Mouse (Mus musculus): ENCODE data around the gene Naalad2. TPM values are rescaled to one million over a fixed set of nuclear protein-coding genes. Genes with fewer than 3 reads are reported as not detected.
"Not testable (repeated sequence)": the region's sequence is repeated elsewhere in the genome, so short reads cannot be mapped to it uniquely, and the experiment has no call there.

Gene Naalad2
- total and polyA plus RNA-seq, 3 experiments, result 0.13 to 2.4 (median 2.2) TPM

GRCm38 (mm10) chr9:18278693-18279092 lies 124.1 kb downstream of the Naalad2 start:
- TF ChIP-seq CTCF (conservative IDR thresholded peaks at IDR 0.05 in 1 of 2, IDR thresholded peaks at IDR 0.05 in 1 of 2; ENCODE audit: low read depth in 2 of 2, low read length in 2 of 2), result peak; percentile 20 to 47; a peak in 3 of 4 replicates
- peak; percentile 4 for TF ChIP-seq RAD21 (IDR thresholded peaks at IDR 0.05; ENCODE audit: low read depth, low read length)
- H3K4me2 ChIP-seq (ENCODE audit: insufficient read depth, low read depth, poor library complexity, severe bottlenecking); H3K4me1 ChIP-seq (ENCODE audit: control insufficient read depth in 1 of 2, insufficient read depth in 2 of 2); H3K79me2 ChIP-seq (replicated peaks; ENCODE audit: control insufficient read depth, extremely low read depth, insufficient read depth, poor library complexity, severe bottlenecking); H3K4me3 ChIP-seq (replicated peaks in 1 of 3; ENCODE audit: low read depth in 2 of 3, low read length in 2 of 3, poor library complexity in 1 of 3); in situ Hi-C loops (cut with MboI; ENCODE audit: low pct_ligation_motif_present, low pct_unique_long_range_greater_than_20kb, low sequenced_read_pairs); H3K9ac ChIP-seq (ENCODE audit: insufficient read depth, low read depth); dilution Hi-C loops (cut with MboI; ENCODE audit: extremely low pct_ligation_motif_present, extremely low pct_unique_long_range_greater_than_20kb, low sequenced_read_pairs); H3K36me3 ChIP-seq (replicated peaks in 1 of 2; ENCODE audit: control insufficient read depth in 1 of 2, insufficient read depth in 1 of 2, low read length in 1 of 2); H3K27me3 ChIP-seq (replicated peaks); H3K27ac ChIP-seq (ENCODE audit: insufficient read depth, low read depth); DNase-seq (ENCODE audit: extremely low read depth); H3K9me3 ChIP-seq (replicated peaks; ENCODE audit: low read length): not testable (repeated sequence)

GRCm38 (mm10) chr9:18277497-18277896 lies 125.3 kb downstream of the Naalad2 start:
- in situ Hi-C loops (cut with MboI; ENCODE audit: low pct_ligation_motif_present, low pct_unique_long_range_greater_than_20kb, low sequenced_read_pairs), result no loop called here
- Histone ChIP-seq H3K4me2 (ENCODE audit: insufficient read depth, low read depth, poor library complexity, severe bottlenecking) (no peak overlapping the region), H3K27me3 (replicated peaks) (no peaks in the 10 kb centered on the region), H3K4me1 (ENCODE audit: control insufficient read depth in 1 of 2, insufficient read depth in 2 of 2) (peaks cover under 1 to 6% of the 10 kb centered on the region in 2 experiments; a peak in 2 of 4 replicates), H3K36me3 (replicated peaks in 1 of 2; ENCODE audit: control insufficient read depth in 1 of 2, insufficient read depth in 1 of 2, low read length in 1 of 2) (no peaks in the 10 kb centered on the region), H3K9ac (ENCODE audit: insufficient read depth, low read depth) (no peak overlapping the region), H3K4me3 (replicated peaks in 1 of 3; ENCODE audit: low read depth in 2 of 3, low read length in 2 of 3, poor library complexity in 1 of 3) (no peak overlapping the region), H3K27ac (ENCODE audit: insufficient read depth, low read depth) (no peak overlapping the region), H3K9me3 (replicated peaks; ENCODE audit: low read length) (no peaks in the 10 kb centered on the region), H3K79me2 (replicated peaks; ENCODE audit: control insufficient read depth, extremely low read depth, insufficient read depth, poor library complexity, severe bottlenecking) (no peaks in the 10 kb centered on the region)
- dilution Hi-C loops (cut with MboI; ENCODE audit: extremely low pct_ligation_motif_present, extremely low pct_unique_long_range_greater_than_20kb, low sequenced_read_pairs), result no loop called here
- peak; percentile 48 for DNase-seq (ENCODE audit: extremely low read depth)
- TF ChIP-seq ELF1 (IDR thresholded peaks at IDR 0.05; ENCODE audit: low read depth, low read length), result no peak
- no peak for TF ChIP-seq ZMIZ1 (IDR thresholded peaks at IDR 0.05; ENCODE audit: low read depth, low read length)
- TF ChIP-seq RAD21 (IDR thresholded peaks at IDR 0.05; ENCODE audit: low read depth, low read length), result peak; percentile 88
- no peak for TF ChIP-seq POLR2A (IDR thresholded peaks at IDR 0.05; ENCODE audit: low read depth, low read length)
- TF ChIP-seq SIN3A (IDR thresholded peaks at IDR 0.05; ENCODE audit: low read length), result no peak
- no peak for TF ChIP-seq MAFK (IDR thresholded peaks at IDR 0.05; ENCODE audit: insufficient replicate concordance, low read length)
- TF ChIP-seq RCOR1 (conservative IDR thresholded peaks at IDR 0.05; ENCODE audit: low read depth, low read length), result no peak
- no peak for TF ChIP-seq POLR2AphosphoS2 (IDR thresholded peaks at IDR 0.05; ENCODE audit: low read depth, low read length)
- TF ChIP-seq SMC3 (IDR thresholded peaks at IDR 0.05; ENCODE audit: low read depth, low read length), result peak; percentile 51
- TF ChIP-seq CTCF (conservative IDR thresholded peaks at IDR 0.05 in 1 of 2, IDR thresholded peaks at IDR 0.05 in 1 of 2; ENCODE audit: low read depth in 2 of 2, low read length in 2 of 2), result peak in 1 of 2 experiments; percentile 67; a peak in 2 of 4 replicates
- TF ChIP-seq BHLHE40 (IDR thresholded peaks at IDR 0.05; ENCODE audit: low read depth, low read length), result no peak
- no peak for TF ChIP-seq IRF4 (IDR thresholded peaks at IDR 0.05; ENCODE audit: low read depth, low read length)
- TF ChIP-seq E2F4 (IDR thresholded peaks at IDR 0.05; ENCODE audit: insufficient replicate concordance, low read depth, low read length), result no peak
- TF ChIP-seq MAX (IDR thresholded peaks at IDR 0.05; ENCODE audit: low read length), result no peak

- H3K4me1 ChIP-seq (ENCODE audit: control insufficient read depth in 1 of 2, insufficient read depth in 2 of 2), result no peaks in the 10 kb centered on the region
- no peak overlapping the region for H3K4me2 ChIP-seq (ENCODE audit: insufficient read depth, low read depth, poor library complexity, severe bottlenecking)
- no peaks in the 10 kb centered on the region for H3K36me3 ChIP-seq (replicated peaks in 1 of 2; ENCODE audit: control insufficient read depth in 1 of 2, insufficient read depth in 1 of 2, low read length in 1 of 2)
- dilution Hi-C loops (cut with MboI; ENCODE audit: extremely low pct_ligation_motif_present, extremely low pct_unique_long_range_greater_than_20kb, low sequenced_read_pairs), result no loop called here
- no peak for DNase-seq (ENCODE audit: extremely low read depth)
- TF ChIP-seq SIN3A (IDR thresholded peaks at IDR 0.05; ENCODE audit: low read length), result no peak
- TF ChIP-seq POLR2AphosphoS2 (IDR thresholded peaks at IDR 0.05; ENCODE audit: low read depth, low read length), result no peak
- no peak for TF ChIP-seq ETS1 (conservative IDR thresholded peaks at IDR 0.05; ENCODE audit: low read depth, low read length)
- TF ChIP-seq ZKSCAN1 (IDR thresholded peaks at IDR 0.05; ENCODE audit: borderline replicate concordance, low read depth, low read length), result no peak
- no peak for TF ChIP-seq EP300 (IDR thresholded peaks at IDR 0.05; ENCODE audit: low read length)
- no peak for TF ChIP-seq TBP (conservative IDR thresholded peaks at IDR 0.05; ENCODE audit: low read depth, low read length)
- no peak for TF ChIP-seq NRF1 (IDR thresholded peaks at IDR 0.05; ENCODE audit: low read depth, low read length)
- no peak overlapping the region for H3K4me3 ChIP-seq (replicated peaks in 1 of 3; ENCODE audit: low read depth in 2 of 3, low read length in 2 of 3, poor library complexity in 1 of 3)
- no peak overlapping the region for H3K27ac ChIP-seq (ENCODE audit: insufficient read depth, low read depth)
- no peak overlapping the region for H3K9ac ChIP-seq (ENCODE audit: insufficient read depth, low read depth)
- H3K79me2 ChIP-seq (replicated peaks; ENCODE audit: control insufficient read depth, extremely low read depth, insufficient read depth, poor library complexity, severe bottlenecking), result no peaks in the 10 kb centered on the region
- no peaks in the 10 kb centered on the region for H3K27me3 ChIP-seq (replicated peaks)
- H3K9me3 ChIP-seq (replicated peaks; ENCODE audit: low read length), result no peaks in the 10 kb centered on the region
- in situ Hi-C loops (cut with MboI; ENCODE audit: low pct_ligation_motif_present, low pct_unique_long_range_greater_than_20kb, low sequenced_read_pairs), result no loop called here
Observed at GRCm38 (mm10) chr9:18276844-18277243, 126.0 kb downstream of the Naalad2 start.
